Mouse (Mus musculus): Measurements from ENCODE around the gene Fam198b. TPM values are rescaled to one million over a fixed set of nuclear protein-coding genes. Genes with fewer than 3 reads are reported as not detected.

The Fam198b gene
- total RNA-seq, 2 experiments from 2014 or later: 6.5 to 8.9 TPM

GRCm38 (mm10) chr3:79977656-79978450, 93.5 kb downstream of the Fam198b start:
- DNase-seq (ENCODE audit: low spot score in 2 of 2): no peak

- DNase-seq (ENCODE audit: low spot score in 2 of 2): no peak
These were observed 96.4 kb downstream of the Fam198b start for GRCm38 (mm10) chr3:79980714-79981113.

- no peak for DNase-seq (ENCODE audit: low spot score in 2 of 2)
These were observed 99.7 kb downstream of the Fam198b start for GRCm38 (mm10) chr3:79983961-79984419.

- no peak for DNase-seq (ENCODE audit: low spot score in 2 of 2)
These were observed 100.2 kb downstream of the Fam198b start for GRCm38 (mm10) chr3:79984542-79984941.

GRCm38 (mm10) chr3:79989250-79989649, 104.9 kb downstream of the Fam198b start:
- no peak for DNase-seq (ENCODE audit: low spot score in 2 of 2)

GRCm38 (mm10) chr3:79989911-79990310, 105.6 kb downstream of the Fam198b start:
- no peak for DNase-seq (ENCODE audit: low spot score in 2 of 2)

- no peak for DNase-seq (ENCODE audit: low spot score in 2 of 2)
These were observed 106.1 kb downstream of the Fam198b start for GRCm38 (mm10) chr3:79990480-79990879.

- no peak for DNase-seq (ENCODE audit: low spot score in 2 of 2)
These were observed 109.8 kb downstream of the Fam198b start for GRCm38 (mm10) chr3:79994029-79994539.

GRCm38 (mm10) chr3:79995726-79996125, 111.4 kb downstream of the Fam198b start:
- DNase-seq (ENCODE audit: low spot score in 2 of 2): no peak

Other genes starting within 250 kb of the Fam198b start
- gene Rxfp1, start 146.7 kb upstream of the Fam198b start, total RNA-seq (2021): 10 to 100 TPM in 1 of 2 experiments, 1 to 10 TPM in 1; 5.9 to 12.9 TPM
- gene Tmem144, start 31.8 kb upstream of the Fam198b start, total RNA-seq (2021): 10 to 100 TPM; 16.9 to 18.7 TPM